Mouse (Mus musculus) thymus, adult 18-20 months (tissue): ENCODE results near the gene Mgat5.
A peak's percentile ranks its signal among the peaks of the same experiment; 100 is the strongest.

Experiments
- DNase-seq, 2 experiments: peaks; one replicate each; pipeline ENCODE4 v3.0.0; 2022; ENCODE audit warnings: mixed read lengths in 2 of 2

Mgat5 gene

DNA sequence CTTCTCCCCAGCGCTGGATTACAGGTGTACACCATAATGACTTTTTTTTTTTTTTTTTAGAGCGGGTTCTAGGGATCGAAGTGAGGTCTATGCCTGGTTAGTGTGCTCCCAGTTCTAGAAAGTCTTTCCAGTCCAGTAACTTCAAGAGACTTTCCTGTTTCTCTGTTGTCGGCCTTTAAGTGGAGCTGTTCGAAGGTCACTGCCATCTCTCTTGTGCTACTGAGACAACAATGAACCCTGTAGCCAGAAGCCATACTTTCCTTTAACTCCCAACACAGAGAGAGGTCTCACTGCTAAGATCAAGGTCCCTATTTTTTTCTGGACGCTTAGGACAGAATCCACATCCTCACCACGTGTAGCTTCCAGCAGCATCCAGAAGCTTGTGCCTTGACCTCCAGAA is 13.4 kb downstream of the Mgat5 start:
- DNase-seq, result no peak

DNA sequence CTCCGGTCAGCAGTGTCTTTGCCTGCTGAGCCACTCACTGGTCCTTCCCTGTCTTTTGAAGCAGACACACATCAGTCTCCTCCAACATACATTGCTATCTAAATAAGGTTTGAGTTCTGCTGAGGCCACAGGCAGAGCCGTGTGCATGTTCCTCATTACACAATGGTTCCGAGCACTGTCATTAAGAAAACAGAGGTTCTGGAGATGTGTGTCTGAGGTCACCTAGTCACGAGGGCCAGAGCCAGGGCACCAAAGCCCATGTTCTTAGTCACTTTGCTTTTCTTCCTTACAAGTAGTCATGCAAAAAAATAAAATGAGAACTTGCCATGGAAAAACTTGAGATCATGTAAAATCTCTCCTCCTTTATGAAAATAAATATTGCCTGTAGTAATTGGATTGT is 14.3 kb downstream of the Mgat5 start:
- no peak for DNase-seq

DNA sequence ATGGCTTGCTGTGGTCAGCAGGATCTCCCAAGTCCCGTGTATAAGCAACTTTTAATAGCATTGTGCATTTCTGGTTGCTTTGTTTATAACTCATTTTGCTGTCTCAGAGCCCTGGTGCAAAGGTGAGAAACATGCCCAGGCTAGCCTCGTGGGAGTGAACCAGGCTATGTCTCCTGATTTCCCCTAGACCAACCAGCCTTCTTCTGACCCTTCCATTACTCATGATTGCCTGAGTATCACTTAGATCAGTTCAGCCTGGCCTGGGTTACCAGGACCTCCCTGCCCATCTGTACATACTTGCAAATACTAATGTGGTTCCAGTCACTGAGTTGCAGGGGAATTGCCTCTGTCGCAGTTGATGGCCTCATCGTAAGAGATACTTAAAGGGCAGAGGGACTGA is 14.8 kb downstream of the Mgat5 start:
- no peak for DNase-seq

DNA sequence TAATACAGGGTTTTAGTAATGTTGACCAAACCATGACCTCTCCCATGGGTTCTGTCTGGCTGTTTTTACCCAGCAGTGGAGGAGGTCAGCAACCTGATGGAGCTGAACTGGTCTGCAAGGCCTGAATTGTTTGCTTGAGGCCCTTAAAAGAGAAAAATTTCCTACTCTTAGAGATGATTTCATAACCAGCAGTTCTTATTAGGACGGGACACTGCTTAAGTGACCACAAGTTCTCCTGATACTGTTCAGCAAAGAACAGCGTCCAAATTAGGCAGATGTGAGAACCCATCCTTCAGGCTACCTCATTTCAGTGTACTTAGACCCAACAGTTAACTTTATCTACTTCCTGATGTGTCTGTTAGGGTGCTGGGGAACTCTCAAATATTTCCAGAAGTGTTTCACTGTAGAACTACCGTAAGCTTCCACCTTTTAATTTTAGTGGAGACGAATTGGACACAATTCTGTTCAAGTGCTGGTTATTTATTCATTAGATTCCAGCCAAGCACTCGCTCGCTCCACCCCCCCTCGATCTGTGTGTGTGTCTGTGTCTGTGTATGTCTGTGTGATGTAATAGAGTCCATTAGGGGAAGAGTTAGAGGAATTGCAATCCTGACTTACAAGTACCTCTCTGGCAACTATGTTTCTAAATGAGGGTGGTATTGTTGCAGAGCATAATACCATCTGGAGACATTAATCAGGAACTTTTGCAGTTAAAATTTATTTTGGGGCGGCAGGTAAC is 17.4 kb downstream of the Mgat5 start:
- no peak for DNase-seq

DNA sequence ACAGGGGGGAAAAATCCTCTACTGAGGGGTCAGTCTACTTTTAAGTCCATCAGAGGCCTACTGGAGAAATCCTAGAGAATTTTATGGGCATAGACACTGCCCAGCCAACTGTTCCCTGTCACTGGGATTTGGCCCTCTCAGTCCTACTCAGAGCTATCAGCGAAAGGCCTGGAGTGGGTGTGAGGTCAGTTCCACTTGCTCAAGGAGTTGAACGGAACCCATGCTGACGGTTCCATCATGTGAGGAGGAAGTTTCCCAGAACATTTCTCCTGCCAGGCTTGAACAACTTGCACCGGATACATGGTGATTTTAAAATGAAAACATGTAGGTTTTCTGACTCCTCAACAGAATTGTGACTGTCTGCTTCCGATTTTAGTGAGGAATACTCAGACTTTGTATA is 20.2 kb downstream of the Mgat5 start:
- DNase-seq, result no peak

DNA sequence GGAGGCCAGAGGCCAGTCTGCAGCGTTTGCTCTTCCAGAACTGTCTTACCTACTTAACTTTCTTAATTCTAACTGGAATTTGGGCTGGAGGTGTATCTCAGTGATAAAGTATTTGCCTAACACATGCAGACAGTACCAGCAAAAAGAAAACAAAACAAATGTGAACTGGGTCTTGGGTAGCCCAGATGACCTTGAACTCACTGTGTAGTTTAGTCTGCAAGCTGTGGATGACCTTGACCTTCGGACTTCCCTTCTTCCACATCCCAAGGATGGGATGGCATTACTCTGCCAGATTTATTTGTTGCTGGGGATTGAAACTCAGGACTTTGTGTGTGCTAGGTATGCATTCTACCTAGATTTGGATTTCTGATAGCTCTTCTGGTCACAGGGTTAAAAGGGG is 24.2 kb downstream of the Mgat5 start:
- no peak for DNase-seq

DNA sequence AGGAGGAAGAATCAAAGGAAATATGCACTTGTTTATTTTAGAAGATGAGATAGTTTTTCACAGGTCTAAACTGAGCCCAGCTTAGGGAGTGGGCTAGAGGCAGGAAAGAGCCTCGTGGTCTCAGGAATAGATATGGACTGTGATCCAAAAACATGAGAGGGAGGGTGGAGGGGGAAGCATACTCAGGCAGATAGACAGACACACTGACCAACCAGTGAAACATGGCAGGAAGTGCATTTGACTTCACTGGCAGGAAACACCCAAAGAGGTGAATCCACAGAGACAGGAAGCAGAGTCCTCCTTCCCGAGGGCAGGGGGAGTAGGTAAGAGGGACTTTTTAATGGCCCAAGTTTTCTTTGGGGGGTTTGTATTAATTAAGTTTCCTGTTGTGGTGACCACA is 25.7 kb downstream of the Mgat5 start:
- DNase-seq, result peak in 1 of 2 experiments; percentile 60

DNA sequence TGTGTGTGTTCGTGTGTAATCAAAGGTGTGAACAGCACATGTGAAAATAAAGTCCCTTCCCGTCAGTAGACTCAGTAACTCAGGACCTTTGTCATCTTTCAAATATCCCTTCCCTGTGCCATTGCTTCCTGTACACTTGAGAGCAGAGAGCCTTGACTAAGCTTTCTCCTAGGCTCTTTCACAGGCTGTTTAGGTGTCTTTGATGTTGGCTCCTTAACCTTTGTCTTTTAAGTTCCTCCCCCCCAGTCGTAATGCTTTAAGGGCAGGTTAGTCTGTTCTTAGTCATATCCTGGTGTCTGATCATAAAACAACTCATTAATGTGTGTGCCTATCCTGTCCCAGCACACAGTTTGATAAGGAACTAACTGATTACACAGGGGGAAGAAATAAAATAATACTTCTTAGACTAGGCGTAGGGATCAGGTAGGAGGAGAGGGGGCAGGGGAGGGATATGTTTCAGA is 28.4 kb downstream of the Mgat5 start:
- DNase-seq, result no peak

DNA sequence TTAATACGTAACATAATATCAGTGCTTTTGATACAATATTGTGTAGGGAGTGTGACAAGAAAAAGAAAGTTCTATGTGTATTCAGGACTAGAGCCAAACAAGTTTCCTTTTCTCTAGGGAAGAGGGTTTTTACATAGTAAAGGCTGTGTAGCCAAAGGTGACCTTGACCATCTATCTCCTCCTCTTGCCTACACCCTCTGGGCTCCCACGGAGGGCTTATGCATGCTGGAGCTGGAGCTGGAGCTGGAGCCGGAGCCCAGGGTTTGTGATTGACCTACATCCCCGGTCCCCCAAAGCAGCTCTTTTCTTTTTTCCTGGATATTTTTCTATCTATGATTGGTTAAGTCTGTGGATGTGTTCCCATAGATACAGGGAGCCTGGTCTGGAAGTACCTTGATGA is 30.3 kb downstream of the Mgat5 start:
- no peak for DNase-seq

DNA sequence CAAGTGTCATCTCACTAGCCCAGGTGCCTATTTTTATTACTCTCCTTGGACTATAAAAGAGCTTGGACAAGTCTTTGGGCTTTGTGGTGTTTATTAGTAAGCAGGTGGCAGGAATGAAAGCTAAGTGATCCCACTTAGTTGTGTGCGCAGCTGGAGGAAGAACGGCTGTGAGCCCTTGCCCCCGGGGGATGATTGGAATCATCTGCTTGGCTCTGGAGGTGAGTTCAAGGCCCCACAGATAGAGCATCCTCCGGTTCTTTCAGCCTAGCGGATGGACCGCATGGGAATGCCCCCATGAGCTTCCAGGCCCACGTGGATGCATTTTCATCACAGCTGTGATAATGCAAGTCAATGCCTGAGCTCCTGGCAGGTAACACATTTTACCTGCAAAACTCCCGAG is 31.6 kb downstream of the Mgat5 start:
- no peak for DNase-seq

DNA sequence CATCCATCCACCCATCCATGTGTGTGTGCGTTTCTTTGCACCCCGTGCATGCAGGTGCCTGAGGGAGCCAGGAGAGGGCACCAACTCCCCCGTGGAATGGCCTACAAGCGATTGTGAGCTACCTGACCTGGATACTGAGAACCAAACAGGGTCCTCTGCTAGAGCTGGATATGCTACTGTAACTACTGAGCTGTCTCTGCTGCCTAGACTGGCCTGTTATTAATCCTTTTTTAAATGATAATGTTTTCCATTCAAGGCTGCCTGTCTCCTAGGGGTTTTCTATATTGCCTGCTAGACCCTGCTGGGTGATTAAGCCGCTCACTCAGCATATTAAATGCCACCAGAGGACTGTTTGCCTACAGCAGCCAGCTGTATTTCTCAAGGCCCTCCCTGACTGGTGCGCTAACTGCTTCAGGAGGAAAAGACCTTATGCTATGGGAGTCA is 34.1 kb downstream of the Mgat5 start:
- no peak for DNase-seq

DNA sequence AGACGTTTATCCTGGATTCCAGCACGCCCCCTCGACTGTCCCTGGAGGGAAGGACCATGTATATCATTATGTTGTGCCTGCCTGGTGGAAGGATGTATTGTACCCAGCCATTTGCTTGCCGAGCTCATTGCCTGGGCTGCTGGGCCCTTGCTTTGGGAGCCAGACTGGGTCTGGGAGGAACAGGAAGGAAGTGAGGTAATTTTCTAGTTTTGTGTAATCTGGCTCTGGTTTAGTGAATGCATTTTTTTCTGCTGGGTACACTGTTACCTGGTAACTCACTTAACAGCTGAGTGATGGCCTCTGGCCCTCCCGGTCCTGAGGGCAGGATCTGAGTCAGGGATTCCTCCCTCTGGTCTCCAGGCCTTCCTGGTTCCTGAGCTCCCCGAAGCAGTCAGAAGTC is 35.1 kb downstream of the Mgat5 start:
- DNase-seq, result no peak

DNA sequence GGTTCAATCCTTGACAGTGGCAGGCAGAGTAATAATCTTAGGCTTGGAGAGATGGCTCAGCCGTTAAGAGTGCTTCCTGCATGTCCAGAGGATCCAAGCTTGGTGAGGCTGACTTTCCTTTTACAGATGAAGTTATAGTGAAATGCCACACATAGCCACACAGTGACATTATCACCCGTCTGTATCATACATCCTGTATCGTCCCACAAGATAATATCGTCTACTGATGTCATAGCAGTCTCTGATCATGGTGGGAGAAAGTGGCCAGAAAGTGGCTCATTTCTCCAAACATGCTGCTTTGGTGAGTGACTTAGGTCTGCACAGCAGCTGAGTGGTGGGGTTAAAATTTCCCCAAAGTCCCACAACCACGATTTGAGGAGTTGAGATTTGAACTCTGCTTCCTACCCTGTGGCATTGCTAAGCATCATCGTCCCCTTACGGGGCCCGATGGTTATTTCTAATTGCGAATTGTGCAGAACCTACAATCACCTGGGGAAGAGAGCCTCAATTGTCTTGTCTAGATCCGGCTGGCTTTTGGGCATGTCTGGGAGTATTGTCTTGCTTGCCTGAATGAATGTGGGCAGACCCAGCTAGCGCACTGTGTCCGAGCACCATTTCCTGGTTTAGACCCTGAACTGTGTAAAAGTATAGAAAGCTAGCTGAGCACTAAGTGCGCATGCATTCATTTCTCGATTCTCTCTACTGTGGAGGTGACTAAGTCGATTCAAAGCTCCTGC is 37.5 kb downstream of the Mgat5 start:
- DNase-seq, result no peak

DNA sequence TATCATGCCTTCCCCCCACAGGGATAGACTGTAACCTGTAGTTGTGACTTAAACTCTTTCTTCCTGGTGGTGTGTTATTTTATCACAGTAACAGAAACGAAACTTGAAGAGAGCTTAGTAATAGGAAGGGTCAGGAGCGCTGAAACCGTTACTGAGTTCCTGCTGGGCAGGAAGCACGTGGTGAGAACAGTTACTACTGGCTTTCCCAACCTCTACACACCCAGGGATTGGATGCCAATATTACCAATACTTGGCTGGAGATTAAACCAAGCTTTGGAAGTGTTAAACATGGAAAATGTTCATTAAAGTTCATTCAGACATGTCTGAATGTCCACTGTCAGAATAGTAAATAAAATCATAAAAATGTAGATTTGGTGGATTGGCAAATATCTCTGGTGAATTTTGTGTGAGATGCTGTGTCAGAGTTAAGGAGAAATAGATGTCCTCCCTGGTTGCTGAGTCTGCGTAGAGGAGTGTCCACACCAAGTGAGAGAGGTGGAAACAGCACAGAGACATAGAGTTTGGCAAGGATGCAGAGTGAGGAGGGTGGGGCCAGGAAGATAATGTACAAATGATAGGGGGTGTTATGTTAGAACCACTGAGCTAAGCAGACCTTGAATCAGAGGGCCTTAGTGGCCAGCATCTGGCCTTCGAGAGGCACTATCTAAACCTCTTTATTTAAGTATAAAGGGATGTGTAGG is 38.2 kb downstream of the Mgat5 start:
- DNase-seq, result no peak

DNA sequence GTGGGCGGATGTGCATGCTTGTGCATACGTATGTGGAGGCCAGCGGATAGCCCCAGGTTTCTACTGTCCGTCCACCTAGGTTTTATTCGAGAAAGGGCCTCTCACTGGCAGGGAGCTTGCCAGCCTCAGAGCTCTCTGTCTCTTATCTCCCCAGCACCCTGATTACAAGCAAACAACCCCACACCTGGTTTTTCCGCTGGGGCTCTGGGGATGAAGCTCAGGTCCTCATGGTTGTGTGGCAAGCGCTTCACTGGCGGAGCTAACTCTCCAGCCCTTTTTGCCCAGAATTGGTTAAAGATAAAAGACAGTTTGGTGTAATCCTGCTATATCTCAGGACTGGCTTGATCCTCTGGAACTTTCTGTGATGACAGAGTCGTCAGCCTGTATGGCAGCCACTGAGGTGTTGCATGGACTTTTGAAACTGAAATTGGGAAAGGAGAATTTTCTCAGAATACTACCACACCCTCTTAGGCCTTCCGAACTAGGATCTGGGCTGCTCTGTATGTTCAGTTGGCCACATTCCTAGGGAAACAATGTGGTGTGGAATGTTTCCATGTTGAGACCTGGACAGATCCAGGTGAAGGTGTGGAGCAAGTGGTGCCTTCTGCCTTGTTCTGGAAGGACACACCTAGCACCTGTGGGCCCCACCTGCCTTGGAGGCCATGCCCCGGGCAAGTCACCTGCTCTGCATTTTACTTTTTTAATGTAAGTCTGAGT is 39.4 kb downstream of the Mgat5 start:
- no peak for DNase-seq

DNA sequence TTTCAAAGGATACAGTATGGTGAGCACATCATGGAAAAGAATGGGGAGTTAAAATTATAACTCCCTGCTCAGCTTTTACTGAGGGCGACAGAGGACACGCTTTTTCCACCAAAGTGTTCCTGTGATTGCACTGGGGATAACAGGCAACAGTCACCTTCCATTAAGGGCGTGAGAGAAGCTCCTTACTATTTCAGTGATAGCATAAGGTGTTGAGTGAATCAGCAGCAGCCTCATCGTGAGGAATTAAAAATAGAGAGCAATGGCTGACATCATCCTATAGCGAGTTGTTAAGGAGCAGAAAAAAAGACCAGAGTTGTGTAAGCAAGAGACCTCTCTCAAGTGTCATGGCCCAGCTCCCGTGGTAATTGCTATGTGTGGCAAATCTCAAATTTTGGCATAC is 41.3 kb downstream of the Mgat5 start:
- no peak for DNase-seq

DNA sequence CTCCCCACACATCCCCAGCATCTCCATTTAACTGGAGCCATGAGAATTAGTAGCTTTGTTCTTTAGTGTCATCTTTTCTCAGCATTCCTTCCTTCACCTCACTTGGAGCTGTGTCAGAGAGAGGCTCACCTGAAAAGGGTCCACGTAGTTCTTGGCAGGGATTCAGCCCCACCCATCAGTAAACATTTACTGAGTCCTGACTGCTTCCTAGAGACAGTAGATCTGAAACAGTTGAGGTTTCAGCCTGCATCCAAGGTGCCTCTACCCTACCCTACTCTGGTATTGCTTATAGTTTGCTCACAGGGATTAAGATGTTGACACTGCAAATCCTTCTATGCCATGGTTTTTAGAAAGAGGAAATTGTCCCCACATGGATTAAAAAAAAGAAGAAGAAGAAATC is 43.6 kb downstream of the Mgat5 start:
- no peak for DNase-seq

DNA sequence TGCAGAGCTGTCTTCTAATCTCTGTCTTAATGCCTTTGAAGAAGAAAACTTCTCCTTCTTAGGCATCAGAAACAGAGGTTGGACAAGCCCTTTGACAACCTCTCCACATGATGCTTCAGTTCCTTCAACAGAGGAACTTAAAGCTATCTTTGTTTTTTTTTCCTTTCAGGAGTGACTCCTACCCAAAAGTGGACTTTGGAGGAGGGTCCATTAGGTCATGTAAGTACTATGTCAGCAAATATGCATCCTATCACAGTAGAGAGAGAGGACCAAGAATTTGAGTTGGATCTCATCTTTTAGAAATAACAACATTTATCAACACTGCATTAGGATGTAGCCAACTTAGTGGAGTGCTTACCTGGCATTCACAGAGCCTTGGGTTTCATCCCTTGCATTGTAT is 44.8 kb downstream of the Mgat5 start:
- no peak for DNase-seq

DNA sequence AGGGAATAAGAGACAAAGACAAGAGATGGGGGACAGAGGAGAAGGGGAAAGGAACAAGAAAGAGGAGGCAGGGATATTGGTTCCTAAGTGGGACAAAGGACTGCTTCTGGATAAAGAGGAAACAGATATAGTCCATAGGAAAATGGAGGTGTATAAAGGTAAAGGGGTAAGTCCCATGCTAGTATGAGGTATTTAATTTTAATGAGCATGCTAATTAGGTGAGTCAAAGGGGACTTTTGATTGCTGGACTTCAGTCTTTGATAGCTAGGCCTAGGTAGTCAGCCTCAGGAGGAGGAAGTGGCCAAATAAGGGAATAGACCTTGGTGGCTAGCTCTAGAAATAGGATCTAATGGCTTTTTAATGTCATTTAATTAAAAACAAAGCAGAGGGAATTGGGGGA is 45.5 kb downstream of the Mgat5 start:
- no peak for DNase-seq

DNA sequence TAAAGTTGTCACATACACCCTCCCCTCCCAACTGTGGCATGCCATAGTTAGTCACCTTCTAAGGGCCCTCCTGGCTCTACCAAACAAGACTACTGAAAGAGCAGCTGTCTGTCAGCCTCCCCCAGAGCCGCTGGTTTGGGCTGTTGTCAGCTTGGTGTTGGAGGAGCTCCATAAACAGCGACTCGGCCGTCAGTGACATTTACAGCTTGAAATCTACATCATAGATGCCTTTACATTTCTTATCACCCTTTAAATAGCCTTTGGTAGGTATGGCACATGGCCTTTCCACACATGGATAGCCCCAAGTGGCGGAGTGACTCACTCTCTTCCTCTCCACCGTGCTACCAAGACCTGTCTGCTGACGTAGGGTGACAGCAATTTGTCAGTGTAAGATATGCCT is 46.9 kb downstream of the Mgat5 start:
- no peak for DNase-seq

DNA sequence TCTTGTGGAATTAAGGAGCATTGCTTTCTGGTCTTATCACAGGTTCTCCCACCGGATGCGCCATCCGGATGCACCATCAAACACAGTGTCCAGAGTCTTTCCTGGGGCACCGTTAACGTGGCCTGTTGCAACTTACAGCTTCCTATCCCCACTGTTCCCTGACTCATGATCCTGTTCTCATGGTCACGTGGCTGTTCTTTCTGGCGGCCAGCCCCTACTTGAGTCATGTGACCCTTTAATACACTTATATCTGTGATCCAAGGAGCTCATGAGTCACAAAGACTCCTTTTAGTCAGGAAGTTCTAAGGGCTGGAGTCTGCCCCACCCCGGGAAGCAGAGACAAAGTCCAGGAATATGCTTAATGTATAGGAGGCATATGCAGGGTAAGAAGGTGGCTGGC is 52.2 kb downstream of the Mgat5 start:
- DNase-seq, result no peak

DNA sequence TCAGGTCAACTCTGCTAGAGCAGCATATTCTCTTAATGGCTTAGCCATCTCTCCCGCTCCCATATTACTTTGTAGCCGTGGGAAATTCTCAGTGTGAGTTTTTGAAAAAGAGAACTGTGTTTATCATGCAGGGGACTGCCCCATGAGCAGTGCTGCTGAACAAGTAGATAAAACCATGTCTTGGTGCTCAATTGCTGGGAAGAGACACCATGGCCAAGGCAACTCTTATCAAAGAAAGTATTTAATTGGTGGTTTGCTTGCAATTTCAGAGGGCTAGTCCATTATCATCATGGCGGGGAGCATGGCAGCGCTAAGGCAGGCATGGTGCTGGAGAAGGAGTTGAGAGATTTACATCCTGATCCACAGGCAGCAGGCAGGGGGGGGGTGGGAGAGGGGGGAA is 54.9 kb downstream of the Mgat5 start:
- no peak for DNase-seq

DNA sequence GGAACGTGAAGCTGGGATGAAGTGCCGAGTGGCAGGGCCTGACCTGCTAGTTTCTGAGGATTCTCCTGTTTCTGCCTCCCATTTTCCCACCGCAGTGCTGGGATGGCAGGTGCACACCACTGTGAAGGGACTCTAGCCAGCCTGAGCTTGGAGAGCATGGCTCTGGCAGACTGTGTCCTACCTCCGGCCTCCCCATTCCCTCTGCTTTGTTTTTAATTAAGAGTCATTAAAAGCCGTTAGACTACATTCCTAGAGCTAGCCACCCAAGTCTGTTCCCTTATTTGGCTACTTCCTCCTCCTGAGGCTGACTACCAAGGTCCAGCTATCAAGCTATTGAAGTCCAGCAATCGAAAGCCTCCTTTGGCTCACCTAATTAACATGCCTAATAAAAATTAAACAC is 56.2 kb downstream of the Mgat5 start:
- DNase-seq, result no peak
